Mouse (Mus musculus): Measurements from ENCODE around the gene Acsm5.
"Not testable (repeated sequence)": the region's sequence is repeated elsewhere in the genome, so short reads cannot be mapped to it uniquely, and the experiment has no call there.

Acsm5 gene

DNA sequence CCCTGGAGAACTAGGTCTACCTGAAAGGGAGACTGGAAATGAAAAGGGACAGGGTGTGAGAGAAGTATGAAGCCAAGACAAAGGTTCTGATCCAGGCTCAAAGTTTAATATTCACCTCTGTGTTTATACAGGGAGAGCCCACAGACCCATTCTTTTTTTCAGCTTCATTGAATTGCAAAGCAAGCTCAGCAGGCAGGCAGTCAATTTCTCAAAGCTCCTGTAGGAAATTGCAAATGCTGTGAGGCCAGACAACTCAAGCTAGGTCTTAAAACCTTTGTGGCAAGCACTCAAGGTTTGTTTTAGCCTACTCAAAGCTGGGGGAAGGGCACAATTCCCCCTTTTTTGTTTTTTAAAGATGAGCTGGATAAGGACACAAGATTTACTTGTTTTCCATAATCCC is 26.3 kb downstream of the Acsm5 start:
- DNase-seq (ENCODE audit: low read depth), result no peak

DNA sequence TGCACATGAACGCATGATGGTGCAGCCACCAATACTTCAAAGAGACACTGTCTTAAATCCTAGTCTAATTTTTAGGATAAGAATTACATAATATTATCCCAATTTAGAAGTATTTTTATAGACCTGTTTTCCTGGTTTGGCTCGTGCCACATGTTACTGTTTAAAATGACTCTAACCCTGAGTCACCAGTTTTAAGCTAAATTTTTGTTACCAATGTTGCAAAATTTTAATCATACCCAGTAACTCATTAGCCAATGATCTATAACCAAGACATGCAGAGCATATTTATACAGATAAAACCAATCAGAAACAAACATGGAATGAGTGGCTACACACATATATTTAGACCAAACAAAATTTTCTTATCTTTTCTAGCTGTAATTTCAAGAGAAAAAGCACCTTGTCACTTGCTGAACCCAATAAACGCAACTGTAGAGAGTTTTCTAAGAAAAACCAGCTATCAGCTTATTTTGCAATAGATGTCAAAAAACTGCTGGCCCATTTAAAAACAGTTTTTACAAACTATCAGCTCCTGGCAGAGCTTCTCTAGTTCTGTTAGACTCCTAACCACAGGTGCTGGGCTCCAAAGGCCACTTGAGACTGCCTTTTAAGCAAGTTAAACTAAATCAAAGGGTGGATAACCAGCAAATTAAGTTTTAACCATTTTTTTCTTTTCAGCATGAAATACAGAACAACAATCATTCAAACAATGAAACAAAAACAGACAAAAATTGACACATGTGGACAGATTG is 31.4 kb downstream of the Acsm5 start:
- no peak for DNase-seq (ENCODE audit: low read depth)

DNA sequence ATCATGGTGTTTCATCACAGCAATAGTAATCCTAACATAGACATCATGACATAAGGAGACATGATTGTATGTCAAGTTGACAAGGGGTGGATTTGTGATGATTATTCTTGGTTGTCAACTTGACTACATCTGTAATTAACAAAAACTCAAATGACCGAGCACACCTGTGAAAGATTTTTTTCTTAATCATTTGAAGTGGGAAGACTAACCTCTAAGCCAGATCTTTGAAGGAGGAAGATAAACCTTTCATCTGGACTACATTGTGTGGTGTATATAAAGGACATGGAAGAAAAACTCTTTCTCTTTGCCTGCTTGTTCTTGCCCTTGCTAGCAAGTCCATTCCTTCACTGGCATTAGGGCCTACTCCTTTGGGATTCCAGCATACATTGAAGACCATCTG is 34.8 kb downstream of the Acsm5 start, which contains the start of gene Acsm2:
Acsm2 (plus strand) TSS at position 301 of the 400 bp plus-strand sequence.
- DNase-seq (ENCODE audit: low read depth), result no peak

DNA sequence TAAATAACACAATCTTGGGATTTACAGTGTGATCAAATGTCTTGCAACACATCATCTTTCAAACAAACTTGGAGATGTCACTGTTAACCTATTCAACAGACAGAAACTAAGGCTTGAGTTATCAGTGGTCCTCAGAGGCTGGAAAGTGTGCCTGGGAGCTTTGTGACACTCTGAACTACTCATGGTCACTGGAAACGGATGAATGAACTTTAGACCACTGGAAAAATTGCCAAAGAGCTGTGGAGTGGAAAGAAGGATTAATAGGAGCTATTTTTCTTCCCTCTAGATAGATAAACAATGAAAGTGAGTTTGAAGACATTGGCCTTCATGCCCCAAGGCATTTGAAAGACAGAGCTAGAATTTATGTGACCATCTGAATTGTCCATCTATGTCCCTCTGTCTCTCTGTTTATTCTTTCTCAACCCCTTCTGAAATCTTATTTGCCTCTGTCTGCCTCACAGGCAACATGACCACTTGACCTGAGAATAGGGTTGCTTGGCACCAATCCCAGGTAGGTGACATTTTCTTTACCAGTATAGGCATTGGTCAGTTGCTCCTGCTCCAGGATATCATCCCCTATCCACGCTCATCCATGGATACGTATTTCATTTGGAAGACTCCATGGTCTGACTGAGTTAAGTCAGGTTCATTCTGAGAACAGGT is 40.7 kb downstream of the Acsm5 start:
- DNase-seq (ENCODE audit: low read depth), result no peak

DNA sequence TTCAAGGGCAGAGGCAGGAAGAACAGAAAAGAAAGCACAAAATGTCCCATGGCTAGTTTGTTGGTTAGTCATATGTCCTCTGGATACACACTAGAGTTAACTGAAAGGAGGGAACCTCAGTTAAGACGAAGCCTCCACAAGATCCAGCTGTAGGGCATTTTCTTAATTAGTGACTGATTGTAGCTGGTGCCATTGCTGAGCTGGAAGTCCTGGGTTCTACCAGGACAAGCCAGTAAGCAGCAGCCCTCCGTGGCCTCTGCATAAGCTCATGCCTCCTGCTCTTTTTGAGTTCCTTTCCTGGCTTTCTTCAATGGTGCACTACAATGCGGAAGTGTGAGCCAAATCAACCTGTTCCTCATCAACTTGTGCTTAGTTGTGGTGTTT is 41.2 kb downstream of the Acsm5 start:
- DNase-seq (ENCODE audit: low read depth), result no peak

DNA sequence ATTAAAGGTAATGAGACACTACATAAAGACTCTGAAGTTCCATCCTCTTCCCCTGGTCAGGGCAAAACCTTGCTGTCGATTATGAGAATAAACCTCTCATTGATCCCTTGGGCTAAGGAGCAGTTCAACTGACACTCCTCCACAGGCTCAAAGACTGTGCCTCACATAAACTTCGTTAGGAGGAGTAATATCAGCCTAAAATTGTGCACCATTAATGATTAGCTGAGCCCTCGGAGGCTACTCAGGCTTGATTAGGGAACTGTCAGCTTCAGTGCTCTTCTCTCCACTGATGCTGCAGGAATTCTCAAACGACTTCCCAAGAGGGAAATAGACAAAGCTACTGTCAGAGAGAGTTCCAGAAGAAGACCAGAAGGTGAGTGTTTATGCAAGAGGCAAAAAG is 42.2 kb downstream of the Acsm5 start:
- DNase-seq (ENCODE audit: low read depth), result no peak

DNA sequence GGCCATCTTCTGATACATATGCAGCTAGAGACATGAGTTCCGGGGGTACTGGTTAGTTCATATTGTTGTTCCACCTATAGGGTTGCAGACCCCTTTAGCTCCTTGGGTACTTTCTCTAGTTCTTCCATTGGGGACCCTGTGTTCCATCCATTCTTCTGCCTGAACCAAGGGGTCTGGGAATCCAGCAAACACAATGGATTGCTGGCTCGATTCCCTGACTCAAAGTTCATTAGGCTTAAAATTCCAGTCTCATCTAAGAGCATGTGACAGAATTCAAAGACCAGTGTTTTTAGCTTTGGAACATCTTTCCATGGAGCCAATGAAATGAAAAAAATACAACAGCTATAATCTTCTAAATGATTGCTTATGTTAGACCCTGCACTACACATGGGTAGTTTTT is 43.2 kb downstream of the Acsm5 start:
- not testable (repeated sequence) for DNase-seq (ENCODE audit: low read depth)

DNA sequence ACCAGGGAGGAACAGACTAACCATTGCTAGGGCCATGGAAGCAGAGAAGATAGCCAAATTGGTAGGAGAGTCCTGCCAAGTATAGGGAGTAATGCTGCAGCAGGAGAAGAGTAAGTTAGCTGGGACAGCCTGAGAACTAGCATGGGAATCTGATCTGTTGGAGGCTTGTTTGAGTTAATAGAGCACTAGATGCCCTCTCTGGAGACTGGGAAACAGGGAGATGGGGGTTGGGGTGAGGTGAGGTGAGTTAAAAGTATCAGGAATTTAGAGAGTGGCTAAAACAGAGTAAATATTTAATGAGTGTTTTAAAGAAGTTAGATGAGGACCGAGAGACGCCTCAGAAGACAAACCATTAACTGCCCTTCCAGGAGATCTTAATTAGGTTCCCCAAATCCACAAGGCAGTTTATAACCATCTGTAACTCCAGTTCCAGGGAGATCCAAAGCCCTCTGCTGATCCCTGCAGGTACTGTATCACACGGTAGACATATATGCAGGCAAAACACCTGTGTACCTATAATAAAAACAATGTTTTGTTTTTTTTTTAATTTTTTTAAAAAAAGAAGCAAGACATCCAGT is 75.4 kb downstream of the Acsm5 start:
- DNase-seq (ENCODE audit: low read depth), result no peak
